Mouse (Mus musculus): Measurements from ENCODE around the gene Cog8. TPM values are rescaled to one million over a fixed set of nuclear protein-coding genes. Genes with fewer than 3 reads are reported as not detected.

Cog8 gene
- total and polyA plus RNA-seq, 3 experiments: 27.0 to 27.2 TPM; not detected in 1

- Histone ChIP-seq H3K9me3 (replicated peaks; ENCODE audit: insufficient read depth, low read length) (no peaks in the 10 kb centered on the region), H3K4me1 (ENCODE audit: control insufficient read depth in 1 of 2, insufficient read depth in 2 of 2, low read length in 2 of 2) (no peaks in the 10 kb centered on the region), H3K27me3 (ENCODE audit: control insufficient read depth in 1 of 2, insufficient read depth in 2 of 2, low read length in 2 of 2) (no peaks in the 10 kb centered on the region), H3K36me3 (ENCODE audit: control insufficient read depth in 1 of 2, insufficient read depth in 2 of 2, low read length in 2 of 2) (peaks cover 0 to 13% of the 10 kb centered on the region in 2 experiments; a peak in 2 of 4 replicates), H3K27ac (ENCODE audit: control insufficient read depth, low read depth, low read length) (no peak overlapping the region), H3K4me3 (ENCODE audit: control insufficient read depth in 1 of 2, insufficient read depth in 1 of 2, low read depth in 2 of 2, low read length in 2 of 2) (no peak overlapping the region), H3K79me2 (ENCODE audit: control insufficient read depth, insufficient read depth, low read length, poor library complexity) (peaks cover 3% of the 10 kb centered on the region), H3K9ac (ENCODE audit: control insufficient read depth, low read depth, low read length, poor library complexity, severe bottlenecking) (no peak overlapping the region)
- DNase-seq (ENCODE audit: low read depth, low spot score): no peak
- TF ChIP-seq CHD2 (IDR thresholded peaks at IDR 0.05; ENCODE audit: low read length): no peak
- no peak for TF ChIP-seq USF2 (IDR thresholded peaks at IDR 0.05; ENCODE audit: borderline replicate concordance in 1 of 2, insufficient read depth in 1 of 2, low read depth in 1 of 2, low read length in 2 of 2)
- no peak for TF ChIP-seq KAT2A (conservative IDR thresholded peaks at IDR 0.05; ENCODE audit: low read depth, low read length)
- no peak for TF ChIP-seq ELF1 (IDR thresholded peaks at IDR 0.05; ENCODE audit: low read depth, low read length)
- TF ChIP-seq TCF12 (IDR thresholded peaks at IDR 0.05; ENCODE audit: low read depth, low read length): no peak
- no peak for TF ChIP-seq POLR2A (IDR thresholded peaks at IDR 0.05; ENCODE audit: control insufficient read depth in 1 of 2, insufficient read depth in 1 of 2, low read depth in 1 of 2, low read length in 2 of 2, poor library complexity in 1 of 2)
- TF ChIP-seq MAZ (IDR thresholded peaks at IDR 0.05; ENCODE audit: low read depth, low read length): no peak
- no peak for TF ChIP-seq POLR2AphosphoS5 (IDR thresholded peaks at IDR 0.05; ENCODE audit: borderline replicate concordance, low read depth, low read length)
- TF ChIP-seq USF1 (IDR thresholded peaks at IDR 0.05; ENCODE audit: low read depth, low read length): no peak
- TF ChIP-seq ZMIZ1 (IDR thresholded peaks at IDR 0.05; ENCODE audit: low read depth, low read length): no peak
- TF ChIP-seq CTCF (IDR thresholded peaks at IDR 0.05 in 2 of 3, conservative IDR thresholded peaks at IDR 0.05 in 1 of 3; ENCODE audit: control insufficient read depth in 1 of 3, insufficient read depth in 1 of 3, low read depth in 2 of 3, low read length in 3 of 3, poor library complexity in 1 of 3, severe bottlenecking in 1 of 3): no peak
- no peak for TF ChIP-seq NELFE (IDR thresholded peaks at IDR 0.05; ENCODE audit: low read depth, low read length)
These were observed 29.5 kb upstream of the Cog8 start for GRCm38 (mm10) chr8:107086018-107086417.

GRCm38 (mm10) chr8:107085358-107085757 lies 28.9 kb upstream of the Cog8 start:
- no peaks in the 10 kb centered on the region for H3K4me1 ChIP-seq (ENCODE audit: control insufficient read depth in 1 of 2, insufficient read depth in 2 of 2, low read length in 2 of 2)
- TF ChIP-seq ZKSCAN1 (IDR thresholded peaks at IDR 0.05; ENCODE audit: low read depth, low read length): no peak
- no peak for TF ChIP-seq KAT2A (conservative IDR thresholded peaks at IDR 0.05; ENCODE audit: low read depth, low read length)
- TF ChIP-seq RAD21 (IDR thresholded peaks at IDR 0.05; ENCODE audit: low read depth, low read length): peak; percentile 19
- TF ChIP-seq CTCF (IDR thresholded peaks at IDR 0.05 in 2 of 3, conservative IDR thresholded peaks at IDR 0.05 in 1 of 3; ENCODE audit: control insufficient read depth in 1 of 3, insufficient read depth in 1 of 3, low read depth in 2 of 3, low read length in 3 of 3, poor library complexity in 1 of 3, severe bottlenecking in 1 of 3): peak; percentile 41 to 77 (median 54)
- no peak for TF ChIP-seq ZC3H11A (IDR thresholded peaks at IDR 0.05; ENCODE audit: low read depth, low read length)
- no peak for TF ChIP-seq POLR2AphosphoS2 (IDR thresholded peaks at IDR 0.05; ENCODE audit: low read length)
- H3K79me2 ChIP-seq (ENCODE audit: control insufficient read depth, insufficient read depth, low read length, poor library complexity): peaks cover 2% of the 10 kb centered on the region
- H3K9ac ChIP-seq (ENCODE audit: control insufficient read depth, low read depth, low read length, poor library complexity, severe bottlenecking): no peak overlapping the region
- H3K27me3 ChIP-seq (ENCODE audit: control insufficient read depth in 1 of 2, insufficient read depth in 2 of 2, low read length in 2 of 2): no peaks in the 10 kb centered on the region
- no peak overlapping the region for H3K4me3 ChIP-seq (ENCODE audit: control insufficient read depth in 1 of 2, insufficient read depth in 1 of 2, low read depth in 2 of 2, low read length in 2 of 2)
- no peaks in the 10 kb centered on the region for H3K9me3 ChIP-seq (replicated peaks; ENCODE audit: insufficient read depth, low read length)
- H3K36me3 ChIP-seq (ENCODE audit: control insufficient read depth in 1 of 2, insufficient read depth in 2 of 2, low read length in 2 of 2): peaks cover 0 to 13% of the 10 kb centered on the region in 2 experiments; a peak in 2 of 4 replicates
- DNase-seq (ENCODE audit: low read depth, low spot score): peak; percentile 34
- H3K27ac ChIP-seq (ENCODE audit: control insufficient read depth, low read depth, low read length): no peak overlapping the region

Measured in MEL (cell line).